Comparison of ENCODE assay signal across 23 mouse cellular contexts in genomic region chr14:34347084-34347483, GRCm38 (mm10). TPM values are rescaled to one million over a fixed set of nuclear protein-coding genes. Genes with fewer than 3 reads are reported as not detected.
"Had no signal": no experiment of that assay in that cellular context is flagged by ENCODE, and none has a peak within 500 bp of the region (broad histone marks: within the 10 kb centered on the region; RNA-seq: fewer than 3 reads in every experiment).

No protein-coding gene starts in this region.

- H3K27ac ChIP-seq: neural tube, embryonic 12.5 days; neural tube, embryonic 13.5 days; neural tube, embryonic 15.5 days; stomach, embryonic 15.5 days; stomach, postnatal 0 days had no signal

- H3K9me3 ChIP-seq: neural tube, embryonic 12.5 days; neural tube, embryonic 13.5 days; neural tube, embryonic 15.5 days; stomach, embryonic 15.5 days had no signal

- H3K4me1 ChIP-seq: neural tube, embryonic 12.5 days; neural tube, embryonic 13.5 days; neural tube, embryonic 15.5 days; stomach, embryonic 15.5 days had no signal

- H3K9ac ChIP-seq: neural tube, embryonic 12.5 days; neural tube, embryonic 13.5 days; neural tube, embryonic 15.5 days; stomach, embryonic 15.5 days had no signal

- DNase-seq: retina, postnatal 1 day; right cerebral cortex, adult 18-20 months; right cerebral cortex, postnatal 14 days; right cerebral cortex, postnatal 25 days; right cerebral cortex, postnatal 4 days; spleen, adult 18-20 months; thymus, adult 18-20 months; thymus, adult 2 months; thymus, postnatal 14 days; thymus, postnatal 25 days; thymus, postnatal 36 days; thymus, postnatal 4 days had no signal

- H3K4me3 ChIP-seq: neural tube, embryonic 12.5 days; neural tube, embryonic 13.5 days; neural tube, embryonic 15.5 days; stomach, embryonic 15.5 days had no signal

- H3K4me2 ChIP-seq: neural tube, embryonic 12.5 days; neural tube, embryonic 13.5 days; neural tube, embryonic 15.5 days; stomach, embryonic 15.5 days had no signal

- H3K27me3 ChIP-seq: neural tube, embryonic 12.5 days; neural tube, embryonic 13.5 days; neural tube, embryonic 15.5 days; stomach, embryonic 15.5 days had no signal

RNA-seq across cellular contexts. Expression of gene Fam25c, which starts 8.1 kb away (rescaled TPM):
- total RNA-seq: neutrophil, adult 5-6 weeks had no signal
- polyA plus RNA-seq: neural tube, embryonic 12.5 days; neural tube, embryonic 13.5 days; neural tube, embryonic 14.5 days; neural tube, embryonic 15.5 days; small intestine, adult 2 months; spleen, adult 2 months; stomach, embryonic 14.5 days; testis, adult 2 months had no signal

RNA-seq across cellular contexts. Expression of gene Sncg, which starts 27.5 kb away (rescaled TPM):
- total RNA-seq: neutrophil, adult 5-6 weeks had no signal

RNA-seq across cellular contexts. Expression of gene Mmrn2, which starts 28.2 kb away (rescaled TPM):
- total RNA-seq: neutrophil, adult 5-6 weeks had no signal
